Mouse (Mus musculus) brain, adult 2 months (tissue): ENCODE results near the gene Platr17.

ENCODE experiments used
- DNase-seq: peaks from one replicate; pipeline ENCODE4 v3.0.0; 2011; ENCODE audit warnings: low read depth, low spot score

The Platr17 gene

GRCm38 (mm10) chr17:33919351-33920281 is 14.7 kb downstream of the Platr17 start:
- DNase-seq: peak; percentile 83

GRCm38 (mm10) chr17:33920282-33921097 is 15.6 kb downstream of the Platr17 start:
- DNase-seq: peak; percentile 92

- DNase-seq: no peak
Measured at GRCm38 (mm10) chr17:33921361-33921760, 16.4 kb downstream of the Platr17 start.

- DNase-seq: peak; percentile 41
Measured at GRCm38 (mm10) chr17:33924577-33925283, 19.8 kb downstream of the Platr17 start.

GRCm38 (mm10) chr17:33925406-33926116 is 20.6 kb downstream of the Platr17 start:
- DNase-seq: no peak

- no peak for DNase-seq
Measured at GRCm38 (mm10) chr17:33926207-33926932, 21.4 kb downstream of the Platr17 start.

GRCm38 (mm10) chr17:33928251-33928947 is 23.5 kb downstream of the Platr17 start:
- DNase-seq: no peak

GRCm38 (mm10) chr17:33929371-33930279 is 24.7 kb downstream of the Platr17 start, which contains the start of gene Rgl2:
Rgl2 (plus strand) TSS chr17:33929543.
- peak; percentile 97 for DNase-seq

- peak; percentile 87 for DNase-seq
Measured at GRCm38 (mm10) chr17:33930280-33931158, 25.6 kb downstream of the Platr17 start.

GRCm38 (mm10) chr17:33931159-33931866 is 26.4 kb downstream of the Platr17 start:
- no peak for DNase-seq

- DNase-seq: no peak
Measured at GRCm38 (mm10) chr17:33931947-33932346, 27.0 kb downstream of the Platr17 start.

GRCm38 (mm10) chr17:33932448-33932847 is 27.5 kb downstream of the Platr17 start:
- DNase-seq: no peak

- DNase-seq: no peak
Measured at GRCm38 (mm10) chr17:33932970-33933369, 28.0 kb downstream of the Platr17 start.

- DNase-seq: no peak
Measured at GRCm38 (mm10) chr17:33935422-33936055, 30.6 kb downstream of the Platr17 start.

GRCm38 (mm10) chr17:33936993-33937392 is 32.1 kb downstream of the Platr17 start:
- no peak for DNase-seq

- DNase-seq: no peak
Measured at GRCm38 (mm10) chr17:33938783-33939182, 33.8 kb downstream of the Platr17 start.
